Mouse (Mus musculus) G1E (cell line): Measurements from ENCODE around the gene Dus2.

Experiments used
- CTCF ChIP-seq: IDR thresholded peaks from 2 replicates; pipeline ENCODE4 v1.5.1; 2012; ENCODE audit warnings: low read depth, low read length, inconsistent platforms, mixed read lengths
- GATA1 ChIP-seq: IDR thresholded peaks from 2 replicates; pipeline ENCODE4 v1.6.1; 2012; ENCODE audit warnings: borderline replicate concordance, low read length, inconsistent platforms, mixed read lengths
- GATA2 ChIP-seq: IDR thresholded peaks from 2 replicates; pipeline ENCODE4 v1.6.1; 2012; ENCODE audit warnings: low read depth, low read length, inconsistent platforms, borderline replicate concordance
- POLR2AphosphoS5 ChIP-seq: IDR thresholded peaks from 2 replicates; pipeline ENCODE4 v1.6.1; 2012; ENCODE audit warnings: low read depth, low read length, inconsistent platforms; ENCODE audit not compliant: insufficient replicate concordance

- TF ChIP-seq GATA1 = no peak
- no peak for TF ChIP-seq CTCF
- no peak for TF ChIP-seq GATA2
- TF ChIP-seq POLR2AphosphoS5 = no peak
Measured at GRCm38 (mm10) chr8:106047854-106048630, 56.9 kb downstream of the Dus2 start.
